Mouse (Mus musculus): ENCODE results near the gene Rassf8. TPM values are rescaled to one million over a fixed set of nuclear protein-coding genes. Genes with fewer than 3 reads are reported as not detected.

The Rassf8 gene
- polyA plus RNA-seq, 1 experiment from 2014 or later, result 5.4 TPM

DNA sequence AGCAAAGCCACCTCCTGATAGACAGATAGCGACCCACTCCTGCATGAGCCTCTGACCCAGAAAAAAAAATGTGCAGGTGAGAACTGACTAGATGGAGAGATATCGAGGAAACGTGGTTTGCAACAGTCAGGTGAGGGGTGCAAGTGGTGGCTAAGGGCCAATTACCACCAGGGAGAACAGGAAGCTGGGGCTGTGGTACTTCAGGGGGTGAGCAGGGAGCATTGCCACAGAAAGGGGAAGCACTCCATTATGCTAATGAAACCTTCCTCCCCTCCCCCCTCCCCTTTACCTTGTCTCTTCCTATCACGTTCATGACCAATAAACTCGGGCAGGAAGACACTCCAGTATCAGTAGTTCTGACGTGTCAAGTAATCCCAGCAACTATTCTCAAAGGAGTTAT, 88.8 kb downstream of the Rassf8 start:
- ATAC-seq (ENCODE audit: low read depth), result no peak
- no peaks in the 10 kb centered on the region for H3K36me3 ChIP-seq (ENCODE audit: control insufficient read depth, insufficient read depth, low read length)
- 40% methylated on average over 6 of the region's 6 CpGs for WGBS
- no peaks in the 10 kb centered on the region for H3K27me3 ChIP-seq (ENCODE audit: control insufficient read depth, insufficient read depth, low read depth, low read length)
- H3K27ac ChIP-seq (ENCODE audit: low read length), result no peak overlapping the region
- no peak overlapping the region for H3K4me3 ChIP-seq (ENCODE audit: low read length)
- H3K9ac ChIP-seq (ENCODE audit: low read length), result no peak overlapping the region
- H3K9me3 ChIP-seq (ENCODE audit: control insufficient read depth, low read length), result no peaks in the 10 kb centered on the region
- H3K4me1 ChIP-seq (replicated peaks; ENCODE audit: control insufficient read depth, insufficient read depth, low read length), result peaks cover 4% of the 10 kb centered on the region; the same call in 1 of the 2 replicates
- no peak overlapping the region for H3K4me2 ChIP-seq (ENCODE audit: low read depth, low read length)

DNA sequence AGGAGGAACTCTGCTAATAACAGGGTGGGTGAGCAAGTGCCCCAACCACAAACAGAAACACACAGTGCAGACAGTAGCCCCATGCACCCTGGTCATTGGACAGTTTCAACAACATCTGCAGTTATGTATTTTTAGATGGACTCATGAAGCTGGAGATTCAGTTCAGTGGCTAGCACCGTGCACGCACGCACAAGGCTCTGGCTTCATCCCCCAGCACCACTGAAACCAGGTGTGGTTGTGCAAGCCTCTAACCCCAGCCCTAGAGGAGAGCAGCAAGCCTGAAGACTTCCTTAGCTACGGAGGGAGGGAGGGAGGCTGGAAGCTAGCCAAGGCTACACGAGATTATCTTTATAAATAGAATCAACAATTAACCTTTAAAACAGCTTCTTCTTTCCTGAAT, 99.1 kb downstream of the Rassf8 start:
- no peak overlapping the region for H3K9ac ChIP-seq (ENCODE audit: low read length)
- no peaks in the 10 kb centered on the region for H3K36me3 ChIP-seq (ENCODE audit: control insufficient read depth, insufficient read depth, low read length)
- H3K27ac ChIP-seq (ENCODE audit: low read length), result no peak overlapping the region
- ATAC-seq (ENCODE audit: low read depth), result no peak
- H3K4me1 ChIP-seq (replicated peaks; ENCODE audit: control insufficient read depth, insufficient read depth, low read length), result no peaks in the 10 kb centered on the region
- 35% methylated on average over 5 of the region's 5 CpGs for WGBS
- H3K9me3 ChIP-seq (ENCODE audit: control insufficient read depth, low read length), result no peaks in the 10 kb centered on the region
- no peak overlapping the region for H3K4me3 ChIP-seq (ENCODE audit: low read length)
- H3K27me3 ChIP-seq (ENCODE audit: control insufficient read depth, insufficient read depth, low read depth, low read length), result no peaks in the 10 kb centered on the region
- H3K4me2 ChIP-seq (ENCODE audit: low read depth, low read length), result no peak overlapping the region

DNA sequence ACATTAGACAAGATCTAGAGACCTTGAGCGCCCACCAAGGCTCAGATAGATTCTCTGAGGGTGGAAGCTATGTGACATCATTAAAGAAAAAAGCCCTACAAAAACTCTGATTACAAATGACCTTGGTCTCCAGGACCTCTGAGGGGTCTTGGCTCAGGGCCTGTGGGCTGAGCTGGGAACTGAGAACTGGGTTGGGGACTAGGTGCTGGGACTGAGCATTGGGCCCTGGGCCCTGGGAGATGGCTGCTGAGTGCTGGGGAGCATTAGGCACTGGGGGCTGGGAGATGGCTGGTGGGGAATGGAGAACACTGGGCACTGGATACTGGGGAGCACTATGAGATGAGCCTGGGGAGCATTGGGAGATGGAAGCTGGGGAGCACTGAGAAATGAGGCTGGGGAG, 99.5 kb downstream of the Rassf8 start:
- Histone ChIP-seq H3K36me3 (ENCODE audit: control insufficient read depth, insufficient read depth, low read length) (no peaks in the 10 kb centered on the region), H3K4me2 (ENCODE audit: low read depth, low read length) (no peak overlapping the region), H3K4me1 (replicated peaks; ENCODE audit: control insufficient read depth, insufficient read depth, low read length) (no peaks in the 10 kb centered on the region), H3K27ac (ENCODE audit: low read length) (no peak overlapping the region), H3K4me3 (ENCODE audit: low read length) (no peak overlapping the region), H3K9me3 (ENCODE audit: control insufficient read depth, low read length) (no peaks in the 10 kb centered on the region), H3K27me3 (ENCODE audit: control insufficient read depth, insufficient read depth, low read depth, low read length) (no peaks in the 10 kb centered on the region), H3K9ac (ENCODE audit: low read length) (no peak overlapping the region)
- WGBS, result 58% methylated on average over 1 of the region's 1 CpGs
- ATAC-seq (ENCODE audit: low read depth), result no peak

DNA sequence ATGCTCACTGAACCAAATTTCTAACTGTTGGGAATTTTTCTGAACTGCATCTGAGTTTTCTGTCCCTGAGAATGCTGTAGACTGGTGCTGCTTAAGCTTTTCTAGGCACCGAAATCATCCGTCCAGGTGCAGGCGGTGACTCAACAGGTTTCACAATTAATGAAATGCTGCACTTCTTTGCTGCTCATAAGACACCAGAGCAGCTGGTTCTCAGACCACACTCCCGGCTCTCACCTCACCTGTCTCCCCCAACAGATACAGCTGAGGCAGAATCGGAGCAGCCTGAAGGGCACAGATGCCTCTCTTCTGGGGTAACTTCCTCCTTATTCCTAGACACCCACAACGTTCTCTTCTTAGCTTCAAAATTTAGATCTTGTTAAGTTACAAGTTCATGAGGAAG, 100.4 kb downstream of the Rassf8 start:
- Histone ChIP-seq H3K27ac (ENCODE audit: low read length) (no peak overlapping the region), H3K27me3 (ENCODE audit: control insufficient read depth, insufficient read depth, low read depth, low read length) (no peaks in the 10 kb centered on the region), H3K9me3 (ENCODE audit: control insufficient read depth, low read length) (no peaks in the 10 kb centered on the region), H3K4me1 (replicated peaks; ENCODE audit: control insufficient read depth, insufficient read depth, low read length) (peaks cover 3% of the 10 kb centered on the region; the same call in 1 of the 2 replicates), H3K36me3 (ENCODE audit: control insufficient read depth, insufficient read depth, low read length) (no peaks in the 10 kb centered on the region), H3K4me2 (ENCODE audit: low read depth, low read length) (no peak overlapping the region), H3K9ac (ENCODE audit: low read length) (no peak overlapping the region), H3K4me3 (ENCODE audit: low read length) (no peak overlapping the region)
- ATAC-seq (ENCODE audit: low read depth), result no peak
- WGBS, result 81% methylated on average over 6 of the region's 6 CpGs

DNA sequence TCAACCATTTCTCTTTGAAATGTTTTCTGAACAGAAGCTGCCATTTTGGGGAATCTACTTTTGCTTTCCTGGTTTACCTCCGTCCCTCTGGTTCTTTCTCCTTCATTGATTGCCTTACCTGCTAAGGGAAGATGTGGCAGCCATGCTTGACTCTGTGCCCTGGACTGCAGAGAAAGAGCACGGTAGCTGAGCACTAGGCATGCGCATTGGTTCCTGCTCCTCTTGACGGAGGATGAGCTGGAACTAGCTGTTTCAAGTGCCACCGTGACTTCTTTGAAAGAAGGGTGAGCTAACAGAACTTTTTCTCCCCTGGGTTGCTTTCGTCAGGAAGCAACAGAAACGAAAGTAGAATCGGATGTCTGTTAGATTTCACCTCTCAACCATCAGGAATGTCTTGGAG, 101.1 kb downstream of the Rassf8 start:
- 82% methylated on average over 8 of the region's 8 CpGs for WGBS
- ATAC-seq (ENCODE audit: low read depth), result no peak

DNA sequence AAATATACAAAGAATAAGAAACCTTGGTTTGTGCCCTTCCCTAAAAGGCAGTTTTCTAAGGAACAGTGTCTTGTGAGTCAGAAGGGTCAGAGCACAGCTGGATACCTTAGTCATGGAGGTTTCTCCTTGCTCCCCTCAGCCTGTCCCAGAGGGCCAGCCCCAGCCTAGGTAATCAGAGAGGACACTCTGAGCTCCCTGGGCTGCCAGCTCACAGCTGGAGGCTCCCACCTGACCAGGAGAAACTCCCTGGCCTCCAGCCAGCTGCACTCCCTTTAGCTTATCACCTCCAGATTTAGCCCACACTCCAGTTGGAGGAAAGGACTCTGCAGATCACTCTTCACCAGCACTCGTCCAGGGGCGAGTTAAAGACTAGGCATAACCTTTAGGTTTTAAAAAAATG, 104.2 kb downstream of the Rassf8 start:
- H3K36me3 ChIP-seq (ENCODE audit: control insufficient read depth, insufficient read depth, low read length), result no peaks in the 10 kb centered on the region
- peaks cover 9% of the 10 kb centered on the region; the same call in 1 of the 2 replicates for H3K4me1 ChIP-seq (replicated peaks; ENCODE audit: control insufficient read depth, insufficient read depth, low read length)
- 23% methylated on average over 2 of the region's 2 CpGs for WGBS
- ATAC-seq (ENCODE audit: low read depth), result no peak; the same call in 1 of the 2 replicates
- H3K9me3 ChIP-seq (ENCODE audit: control insufficient read depth, low read length), result no peaks in the 10 kb centered on the region
- no peak overlapping the region for H3K4me2 ChIP-seq (ENCODE audit: low read depth, low read length)
- no peak overlapping the region for H3K4me3 ChIP-seq (ENCODE audit: low read length)
- no peak overlapping the region for H3K9ac ChIP-seq (ENCODE audit: low read length)
- no peaks in the 10 kb centered on the region for H3K27me3 ChIP-seq (ENCODE audit: control insufficient read depth, insufficient read depth, low read depth, low read length)
- no peak overlapping the region for H3K27ac ChIP-seq (ENCODE audit: low read length)

More for the DNA sequence above, 101.1 kb downstream of the Rassf8 start:
- H3K9ac ChIP-seq (ENCODE audit: low read length), result no peak overlapping the region
- no peaks in the 10 kb centered on the region for H3K27me3 ChIP-seq (ENCODE audit: control insufficient read depth, insufficient read depth, low read depth, low read length)
- H3K27ac ChIP-seq (ENCODE audit: low read length), result no peak overlapping the region
- peaks cover 3% of the 10 kb centered on the region; the same call in 1 of the 2 replicates for H3K4me1 ChIP-seq (replicated peaks; ENCODE audit: control insufficient read depth, insufficient read depth, low read length)
- no peak overlapping the region for H3K4me2 ChIP-seq (ENCODE audit: low read depth, low read length)
- H3K4me3 ChIP-seq (ENCODE audit: low read length), result no peak overlapping the region
- no peaks in the 10 kb centered on the region for H3K36me3 ChIP-seq (ENCODE audit: control insufficient read depth, insufficient read depth, low read length)
- no peaks in the 10 kb centered on the region for H3K9me3 ChIP-seq (ENCODE audit: control insufficient read depth, low read length)

DNA sequence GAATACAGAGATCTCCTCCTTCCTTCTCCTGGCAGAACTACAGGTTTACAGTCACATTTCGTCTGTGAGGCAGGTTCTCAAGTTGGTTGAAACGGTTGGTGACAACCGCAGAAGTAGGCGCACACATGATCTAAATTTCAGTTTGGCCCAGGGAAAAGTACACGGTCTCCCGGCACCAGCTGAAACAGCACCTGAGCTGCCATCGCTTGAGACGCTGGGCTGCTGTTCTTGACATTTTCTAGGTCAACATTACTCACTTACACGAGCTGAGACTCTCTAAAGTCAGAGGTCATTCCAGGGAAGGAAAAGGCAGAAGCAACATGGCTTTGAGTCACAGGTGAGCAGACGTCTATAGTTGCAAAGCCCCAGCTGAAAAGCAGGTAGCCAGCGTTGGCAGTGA, 105.4 kb downstream of the Rassf8 start:
- no peak overlapping the region for H3K9ac ChIP-seq (ENCODE audit: low read length)
- H3K9me3 ChIP-seq (ENCODE audit: control insufficient read depth, low read length), result no peaks in the 10 kb centered on the region
- H3K27ac ChIP-seq (ENCODE audit: low read length), result no peak overlapping the region
- no peaks in the 10 kb centered on the region for H3K36me3 ChIP-seq (ENCODE audit: control insufficient read depth, insufficient read depth, low read length)
- H3K4me2 ChIP-seq (ENCODE audit: low read depth, low read length), result no peak overlapping the region
- H3K4me1 ChIP-seq (replicated peaks; ENCODE audit: control insufficient read depth, insufficient read depth, low read length), result peaks cover 9% of the 10 kb centered on the region; the same call in 1 of the 2 replicates
- H3K27me3 ChIP-seq (ENCODE audit: control insufficient read depth, insufficient read depth, low read depth, low read length), result no peaks in the 10 kb centered on the region
- no peak overlapping the region for H3K4me3 ChIP-seq (ENCODE audit: low read length)
- no peak for ATAC-seq (ENCODE audit: low read depth)
- 43% methylated on average over 11 of the region's 11 CpGs for WGBS

DNA sequence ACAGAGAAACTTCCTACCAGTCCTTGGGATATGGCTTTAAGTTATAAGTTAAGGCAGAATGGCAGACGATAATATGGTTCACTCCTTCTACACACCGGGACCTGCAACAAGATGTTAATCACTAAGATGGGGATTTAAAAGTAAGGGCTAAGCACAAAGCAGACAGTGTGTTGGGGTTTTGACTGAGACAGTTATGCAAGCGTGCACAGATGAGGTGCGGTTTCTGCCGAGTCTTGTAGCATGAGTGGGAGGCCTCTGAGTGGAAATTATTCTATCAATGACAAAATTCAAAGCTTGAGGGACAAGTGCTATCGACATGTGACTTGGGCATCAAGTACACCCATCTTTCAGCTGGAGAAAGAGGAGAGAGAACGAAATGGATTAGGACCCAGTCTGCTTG, 106.2 kb downstream of the Rassf8 start:
- ATAC-seq (ENCODE audit: low read depth), result no peak
- H3K27ac ChIP-seq (ENCODE audit: low read length), result no peak overlapping the region
- H3K4me3 ChIP-seq (ENCODE audit: low read length), result no peak overlapping the region
- no peaks in the 10 kb centered on the region for H3K9me3 ChIP-seq (ENCODE audit: control insufficient read depth, low read length)
- WGBS, result 86% methylated on average over 7 of the region's 7 CpGs
- H3K27me3 ChIP-seq (ENCODE audit: control insufficient read depth, insufficient read depth, low read depth, low read length), result no peaks in the 10 kb centered on the region
- H3K4me2 ChIP-seq (ENCODE audit: low read depth, low read length), result no peak overlapping the region
- H3K36me3 ChIP-seq (ENCODE audit: control insufficient read depth, insufficient read depth, low read length), result no peaks in the 10 kb centered on the region
- peaks cover 9% of the 10 kb centered on the region; the same call in 1 of the 2 replicates for H3K4me1 ChIP-seq (replicated peaks; ENCODE audit: control insufficient read depth, insufficient read depth, low read length)
- no peak overlapping the region for H3K9ac ChIP-seq (ENCODE audit: low read length)

DNA sequence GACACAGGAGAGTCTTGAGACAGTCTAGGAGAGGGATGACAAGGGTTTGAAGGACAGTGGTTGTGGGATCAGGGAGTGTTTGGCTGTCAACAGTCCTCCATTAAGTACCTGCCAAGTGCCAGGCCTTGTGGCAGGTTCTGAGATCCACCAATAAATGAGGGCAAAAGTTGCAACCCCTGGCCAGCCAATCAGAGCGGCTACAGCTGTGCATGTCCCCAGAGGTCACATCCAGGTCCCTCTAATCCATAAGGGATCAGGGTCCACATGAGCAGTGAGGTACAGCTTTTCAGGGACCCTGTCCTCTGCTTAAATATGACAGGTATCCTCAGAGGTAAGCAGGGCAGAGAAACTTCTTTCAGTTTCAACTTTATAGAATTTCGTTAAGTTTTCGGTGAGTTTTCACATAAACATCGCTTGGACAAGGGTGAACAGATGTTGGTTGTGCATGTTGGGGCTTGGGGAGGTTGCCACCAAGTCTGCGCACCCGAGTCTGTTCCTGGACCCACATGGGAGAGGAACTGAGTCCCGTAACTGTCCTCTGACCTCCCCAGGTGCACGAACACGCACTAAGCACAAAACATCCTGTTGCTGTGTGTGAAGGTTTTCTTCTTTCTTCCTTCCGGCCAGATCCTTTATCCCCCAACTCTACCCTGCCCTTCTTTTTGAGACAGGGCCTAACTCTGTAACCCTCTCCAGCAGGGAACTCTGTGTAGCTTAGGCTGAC, 107.0 kb downstream of the Rassf8 start:
- no peak for ATAC-seq (ENCODE audit: low read depth)
- no peak overlapping the region for H3K9ac ChIP-seq (ENCODE audit: low read length)
- H3K4me2 ChIP-seq (ENCODE audit: low read depth, low read length), result no peak overlapping the region
- H3K27me3 ChIP-seq (ENCODE audit: control insufficient read depth, insufficient read depth, low read depth, low read length), result no peaks in the 10 kb centered on the region; the same call in 1 of the 2 replicates
- H3K9me3 ChIP-seq (ENCODE audit: control insufficient read depth, low read length), result no peaks in the 10 kb centered on the region
- 87% methylated on average over 10 of the region's 10 CpGs for WGBS
- peaks cover 9% of the 10 kb centered on the region; the same call in 1 of the 2 replicates for H3K4me1 ChIP-seq (replicated peaks; ENCODE audit: control insufficient read depth, insufficient read depth, low read length)
- H3K4me3 ChIP-seq (ENCODE audit: low read length), result no peak overlapping the region
- H3K27ac ChIP-seq (ENCODE audit: low read length), result no peak overlapping the region
- H3K36me3 ChIP-seq (ENCODE audit: control insufficient read depth, insufficient read depth, low read length), result no peaks in the 10 kb centered on the region

Data from lung, embryonic 16.5 days (tissue).